Mouse (Mus musculus) naive thymus-derived CD4-positive, alpha-beta T cell, adult 2 months (primary cell): Measurements from ENCODE around the gene Cacnb4.

Source experiments
- DNase-seq: peaks from one replicate; pipeline ENCODE4 v3.0.0-alpha.2; 2011; ENCODE audit warnings: low read depth

The Cacnb4 gene

GRCm38 (mm10) chr2:52567421-52567820 is 109.2 kb downstream of the Cacnb4 start:
- DNase-seq = no peak

GRCm38 (mm10) chr2:52563277-52563676 is 113.4 kb downstream of the Cacnb4 start:
- DNase-seq = no peak

- no peak for DNase-seq
Measured at GRCm38 (mm10) chr2:52562356-52562755, 114.3 kb downstream of the Cacnb4 start.

GRCm38 (mm10) chr2:52561137-52561536 is 115.5 kb downstream of the Cacnb4 start:
- peak; percentile 62 for DNase-seq

GRCm38 (mm10) chr2:52560266-52560665 is 116.4 kb downstream of the Cacnb4 start:
- DNase-seq = no peak

- no peak for DNase-seq
Measured at GRCm38 (mm10) chr2:52558411-52558810, 118.2 kb downstream of the Cacnb4 start.

- DNase-seq = no peak
Measured at GRCm38 (mm10) chr2:52557503-52558275, 118.9 kb downstream of the Cacnb4 start.

GRCm38 (mm10) chr2:52556961-52557326 is 119.7 kb downstream of the Cacnb4 start:
- no peak for DNase-seq

- no peak for DNase-seq
Measured at GRCm38 (mm10) chr2:52556298-52556960, 120.2 kb downstream of the Cacnb4 start.

- DNase-seq = no peak
Measured at GRCm38 (mm10) chr2:52548401-52548800, 128.2 kb downstream of the Cacnb4 start.

GRCm38 (mm10) chr2:52547331-52547730 is 129.3 kb downstream of the Cacnb4 start:
- no peak for DNase-seq

GRCm38 (mm10) chr2:52544527-52544926 is 132.1 kb downstream of the Cacnb4 start:
- no peak for DNase-seq

GRCm38 (mm10) chr2:52541068-52541467 is 135.6 kb downstream of the Cacnb4 start:
- no peak for DNase-seq

GRCm38 (mm10) chr2:52539318-52539717 is 137.3 kb downstream of the Cacnb4 start:
- DNase-seq = no peak

- no peak for DNase-seq
Measured at GRCm38 (mm10) chr2:52537645-52538044, 139.0 kb downstream of the Cacnb4 start.

GRCm38 (mm10) chr2:52537155-52537554 is 139.5 kb downstream of the Cacnb4 start:
- no peak for DNase-seq

GRCm38 (mm10) chr2:52536511-52536910 is 140.1 kb downstream of the Cacnb4 start:
- no peak for DNase-seq

- DNase-seq = no peak
Measured at GRCm38 (mm10) chr2:52533696-52534095, 142.9 kb downstream of the Cacnb4 start.

GRCm38 (mm10) chr2:52530521-52530920 is 146.1 kb downstream of the Cacnb4 start:
- DNase-seq = no peak

GRCm38 (mm10) chr2:52529245-52529644 is 147.4 kb downstream of the Cacnb4 start:
- DNase-seq = no peak

- DNase-seq = peak; percentile 16
Measured at GRCm38 (mm10) chr2:52525876-52526592, 150.6 kb downstream of the Cacnb4 start.

- no peak for DNase-seq
Measured at GRCm38 (mm10) chr2:52523056-52523715, 153.4 kb downstream of the Cacnb4 start.
